Mouse (Mus musculus) CH12.LX (cell line): ENCODE results near the gene Napsa.

ENCODE experiments used
- CHD1 ChIP-seq: IDR thresholded peaks from 2 replicates; pipeline ENCODE4 v1.6.1; 2012; ENCODE audit warnings: low read depth, low read length, improper control_type of control experiment, inconsistent platforms
- CTCF ChIP-seq, 2 experiments: IDR thresholded peaks in 1 of 2; conservative IDR thresholded peaks in 1 of 2; 2 replicates each; pipeline ENCODE4 v1.5.1; 2011 to 2012; ENCODE audit warnings: low read depth in 2 of 2, low read length in 2 of 2, improper control_type of control experiment in 1 of 2, inconsistent platforms in 1 of 2, mild to moderate bottlenecking in 1 of 2, moderate library complexity in 1 of 2
- EP300 ChIP-seq: IDR thresholded peaks from 2 replicates; pipeline ENCODE4 v1.6.1; 2011; ENCODE audit warnings: low read length, improper control_type of control experiment
- JUND ChIP-seq: conservative IDR thresholded peaks from 2 replicates; pipeline ENCODE4 v1.6.1; 2011; ENCODE audit warnings: low read depth, low read length, improper control_type of control experiment
- MAX ChIP-seq: IDR thresholded peaks from 2 replicates; pipeline ENCODE4 v1.6.1; 2011; ENCODE audit warnings: low read length, improper control_type of control experiment
- MXI1 ChIP-seq: IDR thresholded peaks from 2 replicates; pipeline ENCODE4 v1.6.1; 2011; ENCODE audit warnings: mild to moderate bottlenecking, low read depth, low read length, improper control_type of control experiment
- POLR2A ChIP-seq: IDR thresholded peaks from 2 replicates; pipeline ENCODE4 v1.6.1; 2011; ENCODE audit warnings: low read depth, mild to moderate bottlenecking, improper control_type of control experiment, low read length
- RCOR1 ChIP-seq: conservative IDR thresholded peaks from 2 replicates; pipeline ENCODE4 v1.6.1; 2012; ENCODE audit warnings: low read depth, mild to moderate bottlenecking, inconsistent platforms, low read length, improper control_type of control experiment
- USF1 ChIP-seq: IDR thresholded peaks from 2 replicates; pipeline ENCODE4 v1.6.1; 2014; ENCODE audit warnings: low read depth, mild to moderate bottlenecking, inconsistent platforms, low read length, improper control_type of control experiment
- USF2 ChIP-seq: conservative IDR thresholded peaks from 2 replicates; pipeline ENCODE4 v1.6.1; 2011; ENCODE audit warnings: low read depth, low read length, improper control_type of control experiment
- ZC3H11A ChIP-seq: IDR thresholded peaks from 2 replicates; pipeline ENCODE4 v1.6.1; 2012; ENCODE audit warnings: low read depth, mild to moderate bottlenecking, inconsistent platforms, low read length, improper control_type of control experiment
- ZKSCAN1 ChIP-seq: IDR thresholded peaks from 2 replicates; pipeline ENCODE4 v1.6.1; 2012; ENCODE audit warnings: low read depth, inconsistent platforms, low read length, improper control_type of control experiment, borderline replicate concordance
- ZMIZ1 ChIP-seq: IDR thresholded peaks from 2 replicates; pipeline ENCODE4 v1.6.1; 2012; ENCODE audit warnings: low read depth, mild to moderate bottlenecking, inconsistent platforms, low read length, improper control_type of control experiment
- ZNF384 ChIP-seq: IDR thresholded peaks from 2 replicates; pipeline ENCODE4 v1.6.1; 2012; ENCODE audit warnings: low read depth, low read length, improper control_type of control experiment, inconsistent platforms

DNA sequence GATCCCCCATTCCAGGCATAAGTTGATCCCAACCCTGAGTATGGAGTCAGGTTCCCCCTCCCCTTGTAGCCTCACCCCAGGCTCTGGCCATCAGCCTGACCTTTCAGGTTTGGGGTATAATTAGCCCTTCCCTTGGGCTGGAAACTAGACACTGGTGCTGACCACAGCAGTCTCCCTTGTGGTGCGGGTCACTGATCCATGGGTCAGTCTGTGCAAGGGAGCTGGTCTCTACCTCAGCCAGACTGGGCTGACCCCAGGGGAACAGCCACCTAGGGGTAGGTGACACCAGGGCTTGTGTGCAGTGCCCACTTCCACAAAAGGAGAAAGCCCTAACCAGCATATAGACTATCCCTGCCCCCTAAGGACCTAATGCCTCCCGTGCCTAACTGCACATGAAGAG is 49.1 kb upstream of the Napsa start:
- no peak for TF ChIP-seq USF1
- no peak for TF ChIP-seq ZMIZ1
- TF ChIP-seq CTCF (conservative IDR thresholded peaks at IDR 0.05 in 1 of 2, IDR thresholded peaks at IDR 0.05 in 1 of 2; ENCODE audit: low read depth in 2 of 2, low read length in 2 of 2): no peak
- TF ChIP-seq RCOR1: no peak
- TF ChIP-seq POLR2A: no peak
- no peak for TF ChIP-seq USF2
- no peak for TF ChIP-seq ZNF384
- TF ChIP-seq MAX: no peak
- TF ChIP-seq ZC3H11A: no peak
- TF ChIP-seq EP300: no peak
- no peak for TF ChIP-seq MXI1
- no peak for TF ChIP-seq CHD1
- TF ChIP-seq ZKSCAN1: no peak
- TF ChIP-seq JUND: no peak
